Mouse (Mus musculus) hindbrain, embryonic 14.5 days (tissue): Measurements from ENCODE around the gene Cacna1a. TPM values are rescaled to one million over a fixed set of nuclear protein-coding genes. Genes with fewer than 3 reads are reported as not detected.

Experiments
- ATAC-seq: fragments of 200-750 bp; cut with Nextera tagmentation; 2 replicates; pipeline ENCODE4 v1.8.0; 2017; ENCODE audit warnings: moderate number of reproducible peaks, mild to moderate bottlenecking, moderate TSS enrichment, moderate library complexity; ENCODE audit not compliant: low FRiP score
- DNase-seq: peaks from one replicate; pipeline ENCODE4 v3.0.0-alpha.2; 2015; ENCODE audit warnings: low spot score
- H3K27ac ChIP-seq: fragments of 300-500 bp; sonication (generic); 2 replicates; pipeline ENCODE4 v1.5.1; 2014; ENCODE audit warnings: mild to moderate bottlenecking, moderate library complexity
- H3K27me3 ChIP-seq: fragments of 300-500 bp; sonication (generic); 2 replicates; pipeline ENCODE4 v1.6.1; 2014; ENCODE audit warnings: mild to moderate bottlenecking, low read length, mixed read lengths; ENCODE audit not compliant: control insufficient read depth, insufficient read depth
- H3K36me3 ChIP-seq: fragments of 300-500 bp; sonication (generic); replicated peaks from 2 replicates; pipeline ENCODE4 v1.6.1; 2014; ENCODE audit not compliant: control insufficient read depth, insufficient read depth
- H3K4me1 ChIP-seq: fragments of 300-500 bp; sonication (generic); replicated peaks from 2 replicates; pipeline ENCODE4 v1.6.1; 2014; ENCODE audit warnings: antibody characterized with exemption, low read length, mixed read lengths; ENCODE audit not compliant: control insufficient read depth, insufficient read depth
- H3K4me2 ChIP-seq: fragments of 300-500 bp; sonication (generic); replicated peaks from 2 replicates; pipeline ENCODE4 v1.6.1; 2014; ENCODE audit warnings: mild to moderate bottlenecking, moderate library complexity
- H3K4me3 ChIP-seq: fragments of 300-500 bp; sonication (generic); replicated peaks from 2 replicates; pipeline ENCODE4 v1.5.1; 2014; ENCODE audit warnings: mild to moderate bottlenecking, low read length
- H3K9ac ChIP-seq: fragments of 300-500 bp; sonication (generic); 2 replicates; pipeline ENCODE4 v1.6.1; 2014
- H3K9me3 ChIP-seq: fragments of 300-500 bp; sonication (generic); 2 replicates; pipeline ENCODE4 v1.6.1; 2016; ENCODE audit warnings: low read length; ENCODE audit not compliant: control insufficient read depth
- WGBS: fragments of 180-500 bp; shearing (Covaris S2); extraction: QIAGEN DNeasy Blood & Tissue Kit; methylation state at CpG from one replicate; pipeline ENCODE4 v1.1.7; 2014; 5-methylcytosine and 5-hydroxymethylcytosine counted together
- polyA plus RNA-seq: library from polyadenylated mRNA; unstranded; fragments of >200 nt; fragmentation: Nextera tagmentation; extraction: Ambion mirVana; gene quantifications from 2 replicates; pipeline ENCODE4 v1.2.1, GENCODE M21; 2014

The Cacna1a gene
- polyA plus RNA-seq, 1 experiment from 2014 or later, result 18.5 TPM

GRCm38 (mm10) chr8:84686191-84687002 is 298.2 kb downstream of the Cacna1a start, which contains the start of gene Trmt1:
Gene Trmt1 (plus strand): TSS chr8:84686307.
- DNase-seq (no peak), ATAC-seq (no peak)
- H3K9ac ChIP-seq, result peak within 1 kb of the TSS; percentile 100
- 12% methylated on average over 20 of the region's 20 CpGs for WGBS
- H3K9me3 ChIP-seq, result no peaks in the 10 kb centered on the region
- peak within 1 kb of the TSS; percentile 94 for H3K4me2 ChIP-seq
- H3K36me3 ChIP-seq, result peaks cover 8% of the 10 kb centered on the region; the same call in 1 of the 2 replicates
- H3K4me3 ChIP-seq, result peak within 1 kb of the TSS; percentile 100
- H3K4me1 ChIP-seq, result peaks cover 41% of the 10 kb centered on the region
- peak within 1 kb of the TSS; percentile 91 for H3K27ac ChIP-seq
- H3K27me3 ChIP-seq, result no peaks in the 10 kb centered on the region

DNA sequence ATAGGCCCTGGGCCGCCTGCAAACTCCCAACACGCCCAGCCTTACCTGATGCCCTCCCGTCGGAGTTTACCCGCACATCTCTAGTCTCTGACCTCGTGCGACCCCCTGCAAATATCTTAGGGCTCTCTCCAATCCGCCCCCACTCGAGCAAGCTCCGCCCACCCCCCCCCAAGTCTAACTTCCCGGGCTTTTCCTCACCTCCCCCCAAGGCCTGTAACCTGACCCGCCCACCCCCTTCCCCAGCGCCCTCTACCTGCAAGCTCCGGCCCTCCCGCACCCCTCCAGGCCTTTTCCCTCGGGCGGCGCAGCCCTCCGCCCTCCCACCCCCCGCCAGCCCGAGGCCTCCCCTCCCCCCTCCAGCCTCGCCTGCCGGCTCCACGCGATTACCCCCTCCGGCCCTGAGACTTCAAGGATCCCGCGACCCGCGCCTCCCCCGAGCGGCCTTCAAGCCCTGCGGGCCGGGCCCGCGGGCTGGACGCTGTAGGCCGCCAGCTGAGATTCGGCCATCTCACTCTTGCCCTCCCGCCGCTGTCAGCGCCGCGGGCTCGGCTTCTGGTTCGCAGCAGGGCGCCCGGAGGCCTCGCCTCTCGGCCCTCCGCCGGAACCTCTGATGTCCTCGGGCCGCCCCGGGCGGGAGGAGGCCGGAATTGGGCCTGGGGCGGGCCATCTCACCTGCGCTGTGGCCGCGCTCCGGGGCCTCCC is 298.9 kb downstream of the Cacna1a start:
- peaks cover 41% of the 10 kb centered on the region for H3K4me1 ChIP-seq
- peak overlapping the region; percentile 94 for H3K4me2 ChIP-seq
- ATAC-seq (peak; percentile 7; the same call in 1 of the 2 replicates), DNase-seq (no peak)
- peak overlapping the region; percentile 100 for H3K4me3 ChIP-seq
- peaks cover 9% of the 10 kb centered on the region for H3K36me3 ChIP-seq
- no peaks in the 10 kb centered on the region for H3K9me3 ChIP-seq
- H3K27me3 ChIP-seq, result no peaks in the 10 kb centered on the region
- H3K27ac ChIP-seq, result peak overlapping the region; percentile 91
- H3K9ac ChIP-seq, result peak overlapping the region; percentile 100
- WGBS, result under 1% methylated on average over 58 of the region's 62 CpGs

- DNase-seq (peak; percentile 89), ATAC-seq (peak; percentile 80)
- H3K27ac ChIP-seq, result peak within 1 kb of the TSS; percentile 91
- no peaks in the 10 kb centered on the region for H3K27me3 ChIP-seq
- 0% methylated on average over 37 of the region's 37 CpGs for WGBS
- H3K9me3 ChIP-seq, result no peaks in the 10 kb centered on the region
- H3K4me1 ChIP-seq, result peaks cover 41% of the 10 kb centered on the region
- peaks cover 13% of the 10 kb centered on the region for H3K36me3 ChIP-seq
- H3K4me3 ChIP-seq, result peak within 1 kb of the TSS; percentile 100
- peak within 1 kb of the TSS; percentile 100 for H3K9ac ChIP-seq
- peak within 1 kb of the TSS; percentile 94 for H3K4me2 ChIP-seq
Observed at GRCm38 (mm10) chr8:84687705-84688100, 299.5 kb downstream of the Cacna1a start, which contains the start of gene Nacc1. Gene Nacc1 (minus strand): TSS chr8:84687862.

DNA sequence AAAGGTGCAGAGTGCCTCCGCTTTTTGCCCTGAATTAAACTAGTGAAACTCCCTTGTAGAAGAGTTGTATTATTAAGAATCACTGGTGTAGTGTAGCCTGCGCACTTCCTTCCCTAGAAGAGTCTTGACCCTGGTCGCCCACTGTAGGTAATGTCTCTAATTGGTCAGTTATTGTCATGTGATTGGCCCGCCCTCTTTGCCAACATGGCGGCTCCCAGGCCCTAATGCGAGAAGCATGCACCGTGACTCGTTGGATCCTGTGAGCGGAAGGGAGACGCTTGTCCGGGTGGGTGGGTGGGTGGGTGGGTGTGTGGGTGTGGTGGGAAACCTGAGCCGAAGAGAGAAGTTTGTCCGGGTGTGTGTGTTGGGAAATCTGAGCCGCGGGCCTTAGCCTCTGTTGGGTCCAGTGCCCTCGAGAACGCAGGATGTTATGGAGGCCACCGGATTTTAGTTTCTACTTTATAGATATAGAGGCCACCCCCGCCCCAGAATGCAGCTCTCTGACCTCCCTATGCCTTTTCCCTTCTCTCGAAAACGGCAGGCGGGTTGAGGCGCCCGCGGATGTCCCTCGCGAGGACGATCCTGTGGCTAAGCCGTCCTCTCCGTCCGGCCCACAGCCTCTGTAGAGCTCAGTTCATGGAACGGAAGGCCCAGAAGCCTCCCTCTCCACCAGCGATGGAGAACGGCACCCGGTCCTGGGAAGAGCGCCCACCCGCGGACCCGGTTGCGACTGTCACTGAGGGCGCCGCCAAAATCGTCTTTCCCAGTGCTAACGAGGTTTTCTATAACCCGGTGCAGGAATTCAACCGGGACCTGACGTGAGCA is 301.1 kb downstream of the Cacna1a start:
- H3K36me3 ChIP-seq, result peaks cover 24% of the 10 kb centered on the region
- under 1% methylated on average over 47 of the region's 47 CpGs for WGBS
- H3K9ac ChIP-seq, result peak overlapping the region; percentile 69
- H3K4me2 ChIP-seq, result peak overlapping the region; percentile 94
- ATAC-seq, result peak; percentile 89
- H3K4me1 ChIP-seq, result peaks cover 41% of the 10 kb centered on the region
- H3K27ac ChIP-seq, result no peak overlapping the region; the same call in 1 of the 2 replicates
- H3K4me3 ChIP-seq, result peak overlapping the region; percentile 67
- no peaks in the 10 kb centered on the region for H3K9me3 ChIP-seq
- DNase-seq, result peak; percentile 85
- no peaks in the 10 kb centered on the region for H3K27me3 ChIP-seq

Other genes starting within 250 kb of the Cacna1a start
- gene Cc2d1a, start 240.5 kb upstream of the Cacna1a start, polyA plus RNA-seq, result 30.4 and 33.3 TPM in 2 replicates
- gene 4930432K21Rik, start 240.4 kb upstream of the Cacna1a start, polyA plus RNA-seq, result 1.4 TPM in 2 replicates
- 7.8 and 10.4 TPM in 2 replicates for gene Nanos3, start 203.2 kb upstream of the Cacna1a start, polyA plus RNA-seq
- gene Zswim4, start 151.4 kb upstream of the Cacna1a start, polyA plus RNA-seq, result 20.0 and 20.6 TPM in 2 replicates
- 268 and 296 TPM in 2 replicates for gene D8Ertd738e, start 138.7 kb upstream of the Cacna1a start, polyA plus RNA-seq
- gene Mri1, start 131.1 kb upstream of the Cacna1a start, polyA plus RNA-seq, result 38.9 and 40.2 TPM in 2 replicates
- 22.7 and 27.1 TPM in 2 replicates for gene Ccdc130, start 118.1 kb upstream of the Cacna1a start, polyA plus RNA-seq